Mouse (Mus musculus): ENCODE results near the gene Pex5l. TPM values are rescaled to one million over a fixed set of nuclear protein-coding genes. Genes with fewer than 3 reads are reported as not detected.

Gene Pex5l
- polyA plus RNA-seq, 1 experiment from 2014 or later: 0.19 TPM

GRCm38 (mm10) chr3:33048304-33048703 lies 94.7 kb downstream of the Pex5l start:
- no peak for ATAC-seq (ENCODE audit: low read depth)
- H3K27me3 ChIP-seq (ENCODE audit: control insufficient read depth, insufficient read depth, low read depth, low read length): no peaks in the 10 kb centered on the region
- 60% methylated on average over 5 of the region's 5 CpGs for WGBS
- no peak overlapping the region for H3K4me3 ChIP-seq (ENCODE audit: low read length)
- H3K27ac ChIP-seq (ENCODE audit: low read length): no peak overlapping the region
- no peaks in the 10 kb centered on the region for H3K9me3 ChIP-seq (ENCODE audit: control insufficient read depth, low read length)
- no peaks in the 10 kb centered on the region for H3K36me3 ChIP-seq (ENCODE audit: control insufficient read depth, insufficient read depth, low read length)
- no peaks in the 10 kb centered on the region for H3K4me1 ChIP-seq (replicated peaks; ENCODE audit: control insufficient read depth, insufficient read depth, low read length)
- H3K4me2 ChIP-seq (ENCODE audit: low read depth, low read length): no peak overlapping the region
- H3K9ac ChIP-seq (ENCODE audit: low read length): no peak overlapping the region

GRCm38 (mm10) chr3:33044799-33045106 lies 98.3 kb downstream of the Pex5l start:
- no peak for ATAC-seq (ENCODE audit: low read depth)
- Histone ChIP-seq H3K27ac (ENCODE audit: low read length) (no peak overlapping the region), H3K9ac (ENCODE audit: low read length) (no peak overlapping the region), H3K36me3 (ENCODE audit: control insufficient read depth, insufficient read depth, low read length) (no peaks in the 10 kb centered on the region), H3K9me3 (ENCODE audit: control insufficient read depth, low read length) (no peaks in the 10 kb centered on the region), H3K4me1 (replicated peaks; ENCODE audit: control insufficient read depth, insufficient read depth, low read length) (no peaks in the 10 kb centered on the region), H3K4me3 (ENCODE audit: low read length) (no peak overlapping the region), H3K27me3 (ENCODE audit: control insufficient read depth, insufficient read depth, low read depth, low read length) (no peaks in the 10 kb centered on the region), H3K4me2 (ENCODE audit: low read depth, low read length) (no peak overlapping the region)
- WGBS: 61% methylated on average over 6 of the region's 6 CpGs

GRCm38 (mm10) chr3:33043896-33044798 lies 98.9 kb downstream of the Pex5l start:
- Histone ChIP-seq H3K27me3 (ENCODE audit: control insufficient read depth, insufficient read depth, low read depth, low read length) (no peaks in the 10 kb centered on the region), H3K27ac (ENCODE audit: low read length) (no peak overlapping the region), H3K36me3 (ENCODE audit: control insufficient read depth, insufficient read depth, low read length) (no peaks in the 10 kb centered on the region), H3K9ac (ENCODE audit: low read length) (no peak overlapping the region), H3K4me3 (ENCODE audit: low read length) (no peak overlapping the region), H3K4me2 (ENCODE audit: low read depth, low read length) (no peak overlapping the region), H3K4me1 (replicated peaks; ENCODE audit: control insufficient read depth, insufficient read depth, low read length) (no peaks in the 10 kb centered on the region), H3K9me3 (ENCODE audit: control insufficient read depth, low read length) (no peaks in the 10 kb centered on the region)
- 66% methylated on average over 10 of the region's 10 CpGs for WGBS
- no peak for ATAC-seq (ENCODE audit: low read depth)

- no peak overlapping the region for H3K9ac ChIP-seq (ENCODE audit: low read length)
- H3K4me1 ChIP-seq (replicated peaks; ENCODE audit: control insufficient read depth, insufficient read depth, low read length): no peaks in the 10 kb centered on the region
- no peak overlapping the region for H3K4me2 ChIP-seq (ENCODE audit: low read depth, low read length)
- WGBS: 32% methylated on average over 5 of the region's 5 CpGs
- no peak for ATAC-seq (ENCODE audit: low read depth)
- no peaks in the 10 kb centered on the region for H3K36me3 ChIP-seq (ENCODE audit: control insufficient read depth, insufficient read depth, low read length)
- no peaks in the 10 kb centered on the region for H3K9me3 ChIP-seq (ENCODE audit: control insufficient read depth, low read length)
- no peak overlapping the region for H3K27ac ChIP-seq (ENCODE audit: low read length)
- no peak overlapping the region for H3K4me3 ChIP-seq (ENCODE audit: low read length)
- H3K27me3 ChIP-seq (ENCODE audit: control insufficient read depth, insufficient read depth, low read depth, low read length): no peaks in the 10 kb centered on the region
Observed at GRCm38 (mm10) chr3:33024566-33024965, 118.5 kb downstream of the Pex5l start.

GRCm38 (mm10) chr3:33003901-33004300 lies 139.1 kb downstream of the Pex5l start:
- H3K4me1 ChIP-seq (replicated peaks; ENCODE audit: control insufficient read depth, insufficient read depth, low read length): no peaks in the 10 kb centered on the region
- H3K4me3 ChIP-seq (ENCODE audit: low read length): no peak overlapping the region
- no peak for ATAC-seq (ENCODE audit: low read depth)
- no peak overlapping the region for H3K9ac ChIP-seq (ENCODE audit: low read length)
- H3K9me3 ChIP-seq (ENCODE audit: control insufficient read depth, low read length): no peaks in the 10 kb centered on the region
- no peaks in the 10 kb centered on the region for H3K27me3 ChIP-seq (ENCODE audit: control insufficient read depth, insufficient read depth, low read depth, low read length)
- H3K27ac ChIP-seq (ENCODE audit: low read length): no peak overlapping the region
- H3K36me3 ChIP-seq (ENCODE audit: control insufficient read depth, insufficient read depth, low read length): no peaks in the 10 kb centered on the region
- no peak overlapping the region for H3K4me2 ChIP-seq (ENCODE audit: low read depth, low read length)
- 68% methylated on average over 4 of the region's 4 CpGs for WGBS

- no peak overlapping the region for H3K4me2 ChIP-seq (ENCODE audit: low read depth, low read length)
- no peak overlapping the region for H3K9ac ChIP-seq (ENCODE audit: low read length)
- H3K9me3 ChIP-seq (ENCODE audit: control insufficient read depth, low read length): no peaks in the 10 kb centered on the region
- ATAC-seq (ENCODE audit: low read depth): no peak
- no peaks in the 10 kb centered on the region for H3K4me1 ChIP-seq (replicated peaks; ENCODE audit: control insufficient read depth, insufficient read depth, low read length)
- 72% methylated on average over 3 of the region's 3 CpGs for WGBS
- H3K27me3 ChIP-seq (ENCODE audit: control insufficient read depth, insufficient read depth, low read depth, low read length): no peaks in the 10 kb centered on the region
- no peaks in the 10 kb centered on the region for H3K36me3 ChIP-seq (ENCODE audit: control insufficient read depth, insufficient read depth, low read length)
- H3K4me3 ChIP-seq (ENCODE audit: low read length): no peak overlapping the region
- no peak overlapping the region for H3K27ac ChIP-seq (ENCODE audit: low read length)
Observed at GRCm38 (mm10) chr3:33001769-33002168, 141.3 kb downstream of the Pex5l start.

- no peak for ATAC-seq (ENCODE audit: low read depth)
Observed at GRCm38 (mm10) chr3:33000383-33001015, 142.5 kb downstream of the Pex5l start.

GRCm38 (mm10) chr3:32991713-32992575 lies 151.1 kb downstream of the Pex5l start:
- no peak overlapping the region for H3K4me3 ChIP-seq (ENCODE audit: low read length)
- no peak overlapping the region for H3K4me2 ChIP-seq (ENCODE audit: low read depth, low read length)
- no peaks in the 10 kb centered on the region for H3K36me3 ChIP-seq (ENCODE audit: control insufficient read depth, insufficient read depth, low read length)
- no peak overlapping the region for H3K27ac ChIP-seq (ENCODE audit: low read length)
- H3K9ac ChIP-seq (ENCODE audit: low read length): no peak overlapping the region
- H3K4me1 ChIP-seq (replicated peaks; ENCODE audit: control insufficient read depth, insufficient read depth, low read length): no peaks in the 10 kb centered on the region
- no peaks in the 10 kb centered on the region for H3K9me3 ChIP-seq (ENCODE audit: control insufficient read depth, low read length)
- 67% methylated on average over 12 of the region's 12 CpGs for WGBS
- no peak for ATAC-seq (ENCODE audit: low read depth)
- no peaks in the 10 kb centered on the region for H3K27me3 ChIP-seq (ENCODE audit: control insufficient read depth, insufficient read depth, low read depth, low read length)

More at GRCm38 (mm10) chr3:33000383-33001015, 142.5 kb downstream of the Pex5l start:
- Histone ChIP-seq H3K4me1 (replicated peaks; ENCODE audit: control insufficient read depth, insufficient read depth, low read length) (no peaks in the 10 kb centered on the region), H3K4me2 (ENCODE audit: low read depth, low read length) (no peak overlapping the region), H3K4me3 (ENCODE audit: low read length) (no peak overlapping the region), H3K27me3 (ENCODE audit: control insufficient read depth, insufficient read depth, low read depth, low read length) (no peaks in the 10 kb centered on the region), H3K27ac (ENCODE audit: low read length) (no peak overlapping the region), H3K36me3 (ENCODE audit: control insufficient read depth, insufficient read depth, low read length) (no peaks in the 10 kb centered on the region), H3K9ac (ENCODE audit: low read length) (no peak overlapping the region), H3K9me3 (ENCODE audit: control insufficient read depth, low read length) (no peaks in the 10 kb centered on the region)
- 68% methylated on average over 8 of the region's 8 CpGs for WGBS

GRCm38 (mm10) chr3:32987806-32988205 lies 155.2 kb downstream of the Pex5l start:
- no peaks in the 10 kb centered on the region for H3K27me3 ChIP-seq (ENCODE audit: control insufficient read depth, insufficient read depth, low read depth, low read length)
- 62% methylated on average over 5 of the region's 5 CpGs for WGBS

More at GRCm38 (mm10) chr3:32987806-32988205, 155.2 kb downstream of the Pex5l start:
- ATAC-seq (ENCODE audit: low read depth): no peak
- H3K4me2 ChIP-seq (ENCODE audit: low read depth, low read length): no peak overlapping the region
- H3K4me1 ChIP-seq (replicated peaks; ENCODE audit: control insufficient read depth, insufficient read depth, low read length): no peaks in the 10 kb centered on the region
- H3K27ac ChIP-seq (ENCODE audit: low read length): no peak overlapping the region
- H3K9ac ChIP-seq (ENCODE audit: low read length): no peak overlapping the region
- H3K36me3 ChIP-seq (ENCODE audit: control insufficient read depth, insufficient read depth, low read length): no peaks in the 10 kb centered on the region
- H3K4me3 ChIP-seq (ENCODE audit: low read length): no peak overlapping the region
- no peaks in the 10 kb centered on the region for H3K9me3 ChIP-seq (ENCODE audit: control insufficient read depth, low read length)

All from lung, embryonic 16.5 days (tissue).